Mouse (Mus musculus): ENCODE data around the gene Slc41a1.

DNA sequence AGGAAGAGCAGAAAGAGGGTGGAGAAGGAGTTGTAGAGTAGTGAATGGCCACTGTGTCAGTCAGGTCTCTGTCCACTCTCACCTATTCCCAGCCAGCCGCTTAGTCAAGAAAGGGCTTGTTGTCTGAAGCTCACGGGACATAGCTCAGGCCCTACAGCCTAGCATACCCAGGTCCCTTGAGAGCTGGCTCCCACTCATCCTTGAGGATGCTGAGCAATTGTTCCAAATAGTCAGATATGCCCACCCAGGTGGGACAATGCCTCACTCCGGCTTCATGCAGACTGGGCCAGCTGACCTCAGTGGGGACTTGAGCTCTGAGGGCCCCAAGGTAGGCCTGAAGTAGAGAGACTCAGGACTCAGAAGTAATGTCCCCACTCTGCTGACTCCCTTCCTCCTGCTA is 23.1 kb upstream of the Slc41a1 start:
- TF ChIP-seq TCF3 (IDR thresholded peaks at IDR 0.05; ENCODE audit: insufficient read length, low read depth) (no peak), MYOG (IDR thresholded peaks at IDR 0.05; ENCODE audit: control insufficient read depth in 1 of 3, insufficient read depth in 1 of 3, insufficient read length in 2 of 3, low read depth in 2 of 3) (no peak), POLR2A (IDR thresholded peaks at IDR 0.05; ENCODE audit: insufficient read length, low read depth) (no peak), USF1 (IDR thresholded peaks at IDR 0.05; ENCODE audit: low read depth) (no peak), REST (IDR thresholded peaks at IDR 0.05; ENCODE audit: insufficient read depth, insufficient read length) (no peak), POLR2AphosphoS2 (IDR thresholded peaks at IDR 0.05; ENCODE audit: insufficient read length, low read depth) (no peak), CEBPB (IDR thresholded peaks at IDR 0.05; ENCODE audit: insufficient read depth, poor library complexity, severe bottlenecking) (no peak), E2F4 (IDR thresholded peaks at IDR 0.05; ENCODE audit: insufficient read depth) (no peak)

Measured in myocyte (in vitro differentiated cells).